Mouse (Mus musculus): ENCODE results near the gene Pcnx.

Gene Pcnx

DNA sequence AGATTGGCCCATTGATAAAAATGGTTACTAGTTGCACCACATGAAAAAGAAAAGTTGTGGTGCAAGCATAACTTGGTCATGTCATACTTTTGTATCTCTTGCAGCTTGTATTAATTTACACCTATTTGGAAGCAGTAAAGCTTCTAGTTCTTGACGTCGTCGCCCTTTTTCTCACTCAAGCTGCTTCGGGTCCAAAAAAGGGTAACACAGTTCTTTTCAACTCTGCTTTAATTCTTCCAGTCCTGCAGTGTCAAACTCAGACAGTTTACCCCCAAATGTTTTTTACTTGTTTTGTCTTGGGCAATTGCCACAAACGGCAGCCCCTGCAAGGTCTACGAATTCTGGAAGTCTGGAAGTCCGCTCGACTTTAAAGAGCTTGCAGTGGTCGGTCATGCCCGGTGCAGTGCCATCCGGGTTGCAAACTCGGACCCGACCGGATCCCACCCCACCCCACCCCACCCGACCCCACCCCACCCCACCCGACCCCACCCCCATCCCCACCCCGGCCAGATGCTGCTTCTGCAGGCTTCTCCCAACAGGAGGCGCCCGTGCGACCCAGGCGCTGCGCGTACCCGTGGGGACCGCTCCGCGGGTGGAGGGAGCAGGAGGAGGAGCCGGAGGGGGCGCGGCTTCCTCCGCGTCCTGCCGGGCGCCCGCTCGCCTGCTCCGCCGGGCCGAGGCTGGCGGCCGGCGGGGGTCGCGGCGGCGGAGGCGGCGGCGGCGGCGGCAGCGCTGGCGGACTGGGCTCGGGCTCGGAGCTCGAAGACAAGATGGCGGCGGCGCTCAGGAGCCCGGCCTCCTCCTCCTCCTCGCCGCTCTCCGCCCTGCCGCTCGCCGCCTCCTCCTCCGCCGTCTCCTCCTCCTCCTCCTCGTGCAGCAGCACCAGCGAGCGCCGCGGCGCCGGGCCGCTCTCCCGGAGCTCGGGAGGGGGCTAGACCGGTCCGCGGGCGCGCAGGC is at the start of gene Pcnx:
TSS of gene Pcnx (plus strand) at position 673 of the 957 bp plus-strand sequence.
- DNase-seq (ENCODE audit: inconsistent age in 2 of 2, low spot score in 1 of 2) = peak; percentile 90 to 95

DNA sequence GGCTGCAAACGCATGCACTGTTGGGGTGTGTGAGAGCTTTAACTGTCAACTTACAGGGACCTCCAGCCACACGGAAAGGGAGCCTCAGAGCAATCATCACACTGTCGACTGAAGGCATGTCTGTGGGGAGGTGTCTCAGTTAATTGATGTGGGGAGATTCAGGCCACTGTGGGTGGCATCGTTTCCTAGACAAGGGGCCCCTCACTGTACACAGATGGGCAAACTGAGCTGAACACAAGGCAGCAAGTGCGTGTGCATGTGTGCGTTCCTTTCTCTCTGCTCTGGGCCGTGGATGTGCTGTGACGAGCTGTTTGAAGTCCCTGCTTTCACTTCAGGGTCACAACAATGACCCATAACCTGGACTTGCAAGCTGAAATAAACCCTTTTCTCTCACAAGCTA is 49.4 kb upstream of the Pcnx start:
- DNase-seq (ENCODE audit: inconsistent age in 2 of 2, low spot score in 1 of 2) = no peak

DNA sequence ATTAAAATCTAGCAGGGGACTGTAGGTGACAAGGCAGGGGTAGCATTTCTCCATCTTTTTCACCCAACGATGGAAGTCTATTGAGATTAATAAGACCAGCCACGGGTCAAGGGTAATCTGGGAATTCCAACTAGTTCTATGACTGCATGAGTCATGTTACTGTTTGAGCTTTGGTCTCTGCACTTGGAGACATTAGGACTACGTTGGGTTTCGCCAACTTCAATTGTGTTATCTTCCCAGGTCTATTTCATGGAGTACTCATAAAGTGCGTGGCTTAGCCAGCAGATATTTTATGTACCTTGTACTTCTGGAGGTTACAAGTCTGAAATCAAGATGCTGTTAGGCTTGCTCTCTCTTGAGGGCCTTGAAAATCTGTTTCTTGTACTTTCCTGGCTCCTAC is 45.1 kb upstream of the Pcnx start:
- no peak for DNase-seq (ENCODE audit: inconsistent age in 2 of 2, low spot score in 1 of 2)

DNA sequence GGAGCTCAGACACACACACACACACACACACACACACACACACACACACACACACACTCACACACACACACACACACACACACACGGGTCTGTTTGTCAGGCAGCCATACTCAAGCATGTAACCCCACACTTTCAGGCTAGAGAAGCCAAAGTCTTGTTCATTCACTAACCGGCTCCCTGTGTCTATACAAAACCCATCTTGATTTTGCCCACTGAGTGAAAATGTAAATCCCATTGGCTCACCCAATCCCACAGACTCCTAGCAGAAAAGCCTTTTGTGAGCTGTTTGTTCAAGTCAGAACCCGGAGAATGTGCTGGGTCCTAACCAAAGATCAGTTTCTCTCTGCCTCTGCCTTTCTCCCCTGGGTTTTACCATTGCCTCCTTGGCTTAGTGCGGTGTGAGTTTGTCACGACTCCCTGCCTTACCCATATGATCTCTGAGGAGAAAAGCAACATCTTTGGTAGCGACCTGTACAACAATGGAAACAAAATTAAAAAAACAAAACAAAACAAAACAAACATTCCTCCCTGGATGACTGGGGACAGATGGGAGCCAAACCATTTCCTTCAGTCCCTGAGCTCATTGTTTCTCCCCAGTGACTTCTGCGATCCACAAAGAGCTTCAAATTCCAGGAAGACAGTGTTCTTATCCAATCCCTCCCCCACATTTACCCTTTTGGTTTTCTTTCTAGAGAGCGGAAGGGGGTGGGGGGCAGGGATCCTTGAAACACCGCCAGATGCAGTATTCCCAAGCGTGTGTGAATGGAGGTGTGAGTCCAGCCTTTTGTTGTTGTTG is 43.3 kb upstream of the Pcnx start:
- no peak for DNase-seq (ENCODE audit: inconsistent age in 2 of 2, low spot score in 1 of 2)

DNA sequence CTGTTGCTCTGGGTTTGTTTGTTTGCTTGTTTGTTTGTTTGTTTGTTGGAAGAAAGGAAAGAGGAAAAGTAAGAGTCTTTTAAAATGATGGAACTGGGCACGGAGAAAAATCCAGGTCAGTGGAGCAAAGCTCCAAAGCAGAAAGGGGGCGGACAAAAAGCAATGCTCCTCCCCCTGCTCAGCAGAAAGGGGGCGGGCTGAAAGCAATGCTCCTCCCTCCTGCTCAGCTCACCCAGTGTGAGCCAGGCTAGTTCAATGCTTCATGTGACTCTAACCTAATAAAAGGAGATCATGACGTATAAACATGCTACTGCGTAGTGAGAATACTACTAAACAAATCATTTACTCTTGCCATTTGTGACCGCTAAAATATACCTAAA is 42.7 kb upstream of the Pcnx start:
- DNase-seq (ENCODE audit: inconsistent age in 2 of 2, low spot score in 1 of 2) = peak in 1 of 2 experiments; percentile 43

DNA sequence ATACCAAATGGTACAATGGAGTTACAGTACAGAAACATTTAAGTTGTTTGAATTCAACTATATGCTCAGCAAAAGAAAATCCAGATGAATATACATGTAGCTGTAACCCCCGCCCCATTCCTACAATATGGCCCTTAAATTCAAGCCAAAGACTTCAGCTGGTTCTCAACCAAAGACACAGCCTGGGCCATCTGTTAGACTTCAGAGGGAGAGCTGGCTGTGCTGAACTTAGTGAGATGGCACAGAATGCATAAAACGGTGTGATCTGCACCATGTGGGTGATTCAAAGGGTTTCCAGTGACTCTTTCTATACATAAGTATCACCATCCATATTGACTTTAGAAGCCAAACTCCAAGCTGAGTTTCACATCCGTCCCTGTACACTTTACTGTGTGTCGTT is 39.1 kb upstream of the Pcnx start:
- DNase-seq (ENCODE audit: inconsistent age in 2 of 2, low spot score in 1 of 2) = no peak

DNA sequence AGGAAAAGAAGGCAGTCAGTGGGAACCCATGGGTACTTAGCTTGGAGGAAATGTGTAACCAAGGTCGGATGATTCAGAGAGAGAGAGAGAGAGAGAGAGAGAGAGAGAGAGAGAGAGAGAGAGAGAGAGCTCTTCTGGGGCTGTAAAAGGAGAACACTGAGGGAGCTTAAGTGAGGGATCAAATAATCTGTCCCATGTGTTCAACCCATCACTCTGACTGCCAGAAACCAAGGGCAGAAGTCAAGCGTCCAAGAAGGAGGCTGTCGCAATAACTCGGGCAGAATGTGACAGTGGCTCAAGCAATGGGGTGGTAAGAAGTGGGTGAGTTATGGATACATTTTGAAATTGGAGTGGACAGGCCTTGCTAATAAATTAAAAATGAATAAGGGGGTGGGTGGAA is 37.6 kb upstream of the Pcnx start:
- peak in 1 of 2 experiments; percentile 62 for DNase-seq (ENCODE audit: inconsistent age in 2 of 2, low spot score in 1 of 2)

DNA sequence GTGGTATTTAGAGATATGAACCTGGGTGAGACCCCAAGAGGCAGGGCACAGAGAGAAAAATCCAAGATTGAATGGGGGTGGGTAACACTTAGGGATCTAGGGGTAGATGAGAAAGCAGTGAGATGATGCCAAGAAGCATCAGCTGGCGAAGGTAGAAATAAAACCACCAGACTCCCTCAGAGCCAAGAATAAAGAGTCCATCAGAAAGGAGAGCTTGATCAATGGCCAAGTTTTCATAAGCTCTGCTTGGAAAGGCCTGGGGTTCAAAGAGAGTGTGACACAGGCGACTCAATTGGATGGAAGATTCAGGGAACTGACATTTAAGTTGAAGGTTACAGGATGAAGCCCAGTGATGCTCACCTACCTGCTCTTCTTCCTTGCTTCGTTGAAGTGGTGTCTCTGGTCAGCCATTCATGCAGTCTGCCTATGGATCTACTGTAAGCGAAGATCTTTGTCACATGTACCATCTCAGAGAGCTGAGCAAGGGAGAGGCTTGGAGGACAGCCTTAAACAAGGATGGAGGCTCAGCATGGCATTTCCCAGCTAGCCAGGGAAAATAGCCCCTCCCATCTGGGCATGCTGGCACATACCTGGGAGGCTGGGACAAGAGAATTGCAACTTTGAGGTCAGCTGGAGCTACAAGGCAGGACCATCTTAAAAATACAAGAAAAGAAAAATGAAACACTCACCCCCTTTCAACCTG is 36.9 kb upstream of the Pcnx start:
- DNase-seq (ENCODE audit: inconsistent age in 2 of 2, low spot score in 1 of 2) = no peak

DNA sequence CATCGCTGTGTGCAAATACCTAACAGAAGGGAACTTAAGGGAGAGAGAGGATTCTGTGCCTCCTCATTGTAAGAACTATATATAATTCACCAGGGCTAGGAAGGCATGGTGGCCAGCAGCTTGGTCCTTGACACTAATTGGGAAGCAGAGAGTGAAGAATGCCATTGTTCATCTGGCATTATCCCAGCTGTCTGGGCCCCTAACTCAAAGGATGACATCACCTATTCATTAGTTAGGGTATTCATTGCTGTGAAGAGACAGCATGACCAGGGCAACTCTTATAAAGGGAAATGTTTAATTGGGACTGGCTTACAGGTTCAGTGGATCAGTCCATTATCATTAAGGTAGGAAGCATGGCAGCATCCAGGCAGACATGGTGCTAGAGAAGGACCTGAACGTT is 31.5 kb upstream of the Pcnx start:
- DNase-seq (ENCODE audit: inconsistent age in 2 of 2, low spot score in 1 of 2) = no peak

DNA sequence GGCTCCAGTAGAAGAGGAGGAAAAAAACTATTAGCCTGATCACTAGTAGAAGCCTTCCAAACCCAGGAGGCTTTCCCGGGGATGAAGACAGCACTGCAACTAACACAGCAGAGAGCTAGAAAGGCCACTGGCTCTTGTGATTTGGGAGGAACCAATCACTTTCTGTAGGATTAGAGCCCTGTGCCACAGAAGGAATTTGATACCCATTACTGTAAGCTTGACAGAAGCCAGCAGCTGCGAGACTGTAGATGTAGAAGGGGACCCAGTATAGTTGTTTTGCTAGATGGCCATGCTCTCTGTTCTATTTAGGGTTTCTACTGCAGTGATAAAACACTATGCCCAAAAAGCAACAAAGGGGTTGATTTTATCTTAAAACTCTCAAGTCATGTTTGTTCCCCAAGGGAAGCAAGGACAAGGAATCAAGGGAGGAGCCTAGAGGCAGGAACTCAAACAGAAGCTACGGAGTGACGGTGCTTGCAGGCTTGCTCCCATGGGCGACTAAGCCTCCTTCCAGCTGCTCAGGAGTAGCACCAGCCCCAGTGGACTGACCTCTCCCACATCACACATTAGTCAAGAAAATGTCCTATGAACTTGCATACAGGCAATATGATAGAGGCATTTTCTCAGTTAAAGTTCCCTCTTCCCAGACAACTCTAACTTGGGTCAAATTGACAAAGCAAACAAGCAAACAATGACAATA is 27.6 kb upstream of the Pcnx start:
- DNase-seq (ENCODE audit: inconsistent age in 2 of 2, low spot score in 1 of 2) = no peak

DNA sequence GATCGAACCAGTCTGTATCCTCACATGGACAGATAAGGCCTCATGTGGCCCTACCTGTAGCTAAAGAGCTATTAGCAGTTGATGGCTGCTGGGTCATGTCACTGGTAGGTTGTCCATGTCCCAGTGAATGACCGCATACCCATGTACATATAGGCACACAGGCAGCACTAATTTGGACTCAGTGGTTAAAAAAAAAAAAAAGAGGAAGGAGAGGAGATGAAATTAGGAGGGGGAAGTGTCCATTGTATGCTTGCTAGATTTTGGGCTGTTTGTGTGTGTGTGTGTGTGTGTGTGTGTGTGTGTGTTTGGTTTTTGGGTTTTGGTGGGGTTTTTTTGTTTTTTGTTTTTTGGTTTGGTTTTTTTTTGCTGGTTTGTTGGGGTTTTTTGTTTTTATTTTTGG is 26.7 kb upstream of the Pcnx start:
- DNase-seq (ENCODE audit: inconsistent age in 2 of 2, low spot score in 1 of 2) = no peak

DNA sequence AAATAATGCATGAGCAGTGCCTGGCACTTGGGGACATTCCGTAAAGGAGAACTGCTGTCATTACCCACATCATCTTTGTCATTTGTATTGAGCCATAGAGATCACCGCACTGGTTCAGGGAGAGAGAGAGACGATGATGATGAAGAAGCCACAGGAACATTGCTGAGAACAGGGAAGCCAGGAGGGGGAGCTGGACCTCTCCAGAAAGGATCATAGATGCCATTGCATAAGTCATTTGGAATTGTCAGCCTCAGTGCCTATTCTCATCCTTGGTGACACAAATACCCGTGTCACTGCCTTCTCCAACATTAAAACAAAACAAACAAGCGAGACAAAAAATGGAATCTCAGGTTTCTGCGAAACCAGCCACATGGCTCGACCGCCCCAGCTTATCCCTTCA is 23.7 kb upstream of the Pcnx start:
- DNase-seq (ENCODE audit: inconsistent age in 2 of 2, low spot score in 1 of 2) = peak in 1 of 2 experiments; percentile 52

DNA sequence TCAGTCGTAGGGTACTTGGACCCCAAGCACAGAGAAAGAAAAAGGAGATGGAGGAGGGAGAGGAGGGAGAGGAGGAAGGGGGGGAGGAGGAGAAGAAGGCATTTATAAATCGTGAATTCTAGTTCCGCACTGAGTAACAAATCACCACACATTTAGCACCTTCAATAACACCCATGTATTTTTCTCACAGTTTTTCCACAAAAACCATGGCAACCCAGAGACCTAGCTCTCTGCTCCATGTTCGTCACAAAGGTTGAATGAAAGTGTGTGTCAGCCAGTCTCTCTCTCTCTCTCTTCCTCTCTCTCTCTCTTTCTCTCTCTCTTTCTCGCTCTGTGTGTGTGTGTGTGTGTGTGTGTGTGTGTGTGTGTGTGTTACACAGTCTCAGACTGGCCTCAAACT is 22.4 kb upstream of the Pcnx start:
- no peak for DNase-seq (ENCODE audit: inconsistent age in 2 of 2, low spot score in 1 of 2)

DNA sequence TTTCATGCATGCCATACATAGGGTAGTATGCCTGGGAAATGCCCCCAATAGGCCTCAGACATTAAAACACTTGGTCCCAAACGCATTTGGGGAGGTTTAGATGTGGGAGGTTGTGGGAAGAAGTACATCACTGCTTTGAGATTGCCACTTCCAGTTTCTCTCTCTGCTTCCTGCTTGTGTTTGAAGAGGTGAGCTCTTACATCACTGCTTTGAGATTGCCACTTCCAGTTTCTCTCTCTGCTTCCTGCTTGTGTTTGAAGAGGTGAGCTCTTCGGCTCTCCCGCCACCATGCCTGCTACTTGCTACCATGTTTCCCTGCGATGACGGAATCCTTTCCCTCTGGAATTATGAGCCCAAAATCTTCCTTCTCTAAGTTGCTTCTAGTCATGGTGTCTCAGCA is 20.2 kb upstream of the Pcnx start:
- no peak for DNase-seq (ENCODE audit: inconsistent age in 2 of 2, low spot score in 1 of 2)

DNA sequence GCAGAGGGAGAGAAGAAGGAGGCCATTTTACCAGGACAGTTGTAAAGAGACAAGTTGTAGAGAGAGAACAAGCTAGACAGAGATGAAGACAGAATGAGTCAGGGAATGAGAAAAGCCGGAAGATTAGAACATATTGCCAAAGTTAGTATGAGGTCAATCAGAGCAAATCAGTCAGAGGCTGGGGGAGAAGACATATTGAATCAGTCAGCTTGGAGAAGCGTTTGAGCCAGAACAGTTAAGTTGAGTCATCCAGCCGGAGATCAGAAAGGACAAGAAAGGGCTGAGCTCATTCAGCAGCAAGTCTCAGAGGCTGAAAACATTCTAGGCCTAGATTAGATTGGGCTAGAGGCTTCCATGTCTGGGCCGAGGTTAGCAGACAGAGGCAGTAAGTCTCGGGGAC is 18.8 kb upstream of the Pcnx start:
- DNase-seq (ENCODE audit: inconsistent age in 2 of 2, low spot score in 1 of 2) = peak in 1 of 2 experiments; percentile 63

DNA sequence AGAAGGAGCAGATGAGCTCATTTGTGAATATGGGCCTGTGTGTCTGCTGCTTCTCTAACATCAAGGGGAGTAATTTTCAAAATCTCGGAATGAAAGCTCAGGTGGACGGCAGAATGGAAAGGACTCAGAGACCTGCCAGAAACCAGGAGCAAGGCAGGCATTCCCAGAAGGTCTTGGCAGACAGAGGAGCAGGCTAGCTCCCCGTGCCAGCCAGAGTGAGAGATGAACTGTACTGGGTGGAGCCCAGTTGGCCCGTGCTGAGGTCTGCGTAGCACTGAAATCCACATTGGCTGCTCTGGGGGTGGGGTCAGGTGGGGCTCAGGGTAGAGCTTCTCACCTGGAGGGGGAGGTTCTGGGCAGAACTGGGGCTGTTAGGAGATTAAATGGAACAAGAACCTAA is 16.3 kb upstream of the Pcnx start:
- DNase-seq (ENCODE audit: inconsistent age in 2 of 2, low spot score in 1 of 2) = no peak

DNA sequence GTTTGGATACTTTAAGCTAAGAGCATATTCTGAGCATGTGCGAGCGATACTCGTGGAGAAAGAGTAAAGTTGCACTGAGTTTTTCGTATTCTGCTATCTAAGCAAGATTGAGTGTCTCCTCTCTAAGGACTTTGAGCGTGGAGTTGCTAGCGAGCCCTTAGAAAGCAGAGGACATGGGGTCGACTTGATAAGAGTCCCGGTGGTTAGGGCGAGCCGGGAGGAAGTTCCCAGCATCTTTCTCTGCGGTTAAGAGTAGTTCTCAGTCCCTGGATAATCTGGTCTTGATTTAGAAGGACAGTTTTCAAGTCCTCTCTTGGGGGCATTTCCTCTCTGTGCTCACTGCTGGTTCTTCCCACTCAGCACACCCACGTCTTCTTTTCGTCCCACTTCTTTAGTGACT is 15.3 kb upstream of the Pcnx start:
- DNase-seq (ENCODE audit: inconsistent age in 2 of 2, low spot score in 1 of 2) = no peak

DNA sequence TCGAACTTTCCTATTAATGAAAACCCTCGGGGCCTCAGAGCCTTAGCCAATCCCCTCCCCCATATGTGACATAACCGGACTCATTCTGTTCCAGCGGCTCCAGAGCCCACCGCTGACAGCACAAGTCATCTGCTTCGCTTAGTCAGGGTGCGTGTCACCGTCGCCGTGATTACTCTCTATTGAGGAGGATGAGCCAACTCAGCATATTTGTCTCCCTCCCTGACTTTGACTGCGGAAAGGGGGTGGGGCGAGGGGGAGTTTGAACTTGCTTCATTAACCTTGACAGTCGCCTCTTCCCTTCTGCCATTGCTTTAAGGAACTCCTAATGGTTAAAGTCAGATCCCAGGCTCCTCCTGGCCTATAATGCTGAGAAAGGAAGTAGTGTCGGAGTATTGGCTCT is 14.8 kb upstream of the Pcnx start:
- peak; percentile 37 to 68 for DNase-seq (ENCODE audit: inconsistent age in 2 of 2, low spot score in 1 of 2)

DNA sequence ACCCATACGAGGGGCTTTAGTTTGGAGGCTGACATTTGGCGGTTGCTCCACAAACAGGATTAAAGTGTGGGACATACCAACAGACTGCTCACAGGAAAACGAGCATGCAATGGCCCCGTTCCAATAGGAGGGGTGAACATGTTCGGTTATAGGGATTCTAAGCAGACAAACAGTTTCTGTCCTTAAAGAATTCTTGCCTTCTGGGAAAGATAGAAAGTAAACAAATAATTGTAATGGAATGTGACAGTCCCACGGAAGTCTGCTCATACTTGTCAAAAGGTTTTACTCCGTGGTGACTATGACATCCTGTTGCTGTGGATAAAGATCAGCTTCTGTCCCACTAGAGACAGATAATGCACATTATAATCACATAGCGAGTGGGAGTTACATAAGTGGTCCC is 10.2 kb upstream of the Pcnx start:
- DNase-seq (ENCODE audit: inconsistent age in 2 of 2, low spot score in 1 of 2) = no peak

DNA sequence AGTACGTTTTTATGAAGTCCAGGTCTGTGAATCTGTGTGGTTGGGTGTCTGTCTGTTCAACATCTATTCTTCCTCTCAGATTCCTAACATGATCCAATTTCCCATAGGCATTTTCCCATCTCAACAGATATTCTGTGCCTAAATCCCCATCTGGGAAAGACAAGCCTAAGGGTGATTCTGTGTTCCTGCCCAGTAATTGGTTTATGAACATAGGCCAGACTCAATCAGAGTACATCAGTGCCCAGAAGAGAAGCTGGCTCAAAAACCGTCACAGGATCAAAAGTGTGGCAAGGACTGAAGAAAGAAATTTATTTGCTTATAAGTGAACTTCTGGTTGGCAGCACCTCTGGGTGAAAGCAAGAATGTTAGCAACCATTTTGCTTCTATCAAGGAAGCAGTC is 7.3 kb upstream of the Pcnx start:
- DNase-seq (ENCODE audit: inconsistent age in 2 of 2, low spot score in 1 of 2) = no peak

DNA sequence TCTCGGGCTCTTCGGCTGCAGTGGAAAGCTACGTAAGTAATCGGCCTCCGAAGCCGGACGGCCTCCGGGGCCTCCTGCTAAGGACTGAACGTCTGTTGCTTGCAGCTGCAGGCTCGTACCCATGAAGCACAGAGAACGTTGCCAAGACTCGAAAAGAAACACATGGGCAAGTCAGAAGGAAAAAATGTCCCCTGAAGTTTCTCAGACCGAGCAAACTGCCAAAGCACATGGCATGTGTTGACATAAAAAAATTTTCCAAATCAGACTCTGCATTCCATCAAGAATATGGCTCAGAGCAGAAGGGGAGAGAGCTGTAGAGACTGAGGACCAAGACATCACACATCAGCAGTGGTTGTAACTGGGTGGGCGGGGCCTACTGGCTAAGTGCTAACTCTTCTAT is 6.8 kb upstream of the Pcnx start:
- DNase-seq (ENCODE audit: inconsistent age in 2 of 2, low spot score in 1 of 2) = no peak

Measured in adrenal gland, adult (tissue).